Mouse (Mus musculus): ENCODE results near the gene Pde4d.

Gene Pde4d

GRCm38 (mm10) chr13:109209413-109209812 lies 759.7 kb downstream of the Pde4d start:
- peak; percentile 44 to 51 for DNase-seq

GRCm38 (mm10) chr13:109210403-109210802 lies 760.7 kb downstream of the Pde4d start:
- peak; percentile 53 to 70 for DNase-seq

GRCm38 (mm10) chr13:109211471-109211870 lies 761.7 kb downstream of the Pde4d start:
- DNase-seq = peak in 1 of 2 experiments; percentile 59

GRCm38 (mm10) chr13:109211941-109212487 lies 762.3 kb downstream of the Pde4d start:
- DNase-seq = no peak

GRCm38 (mm10) chr13:109212788-109213473 lies 763.2 kb downstream of the Pde4d start:
- DNase-seq = no peak

- DNase-seq = no peak
Observed at GRCm38 (mm10) chr13:109219019-109219725, 769.4 kb downstream of the Pde4d start.

GRCm38 (mm10) chr13:109228967-109229617 lies 779.3 kb downstream of the Pde4d start:
- peak in 1 of 2 experiments; percentile 44 for DNase-seq

- DNase-seq = peak; percentile 24 to 39
Observed at GRCm38 (mm10) chr13:109229618-109230334, 780.0 kb downstream of the Pde4d start.

GRCm38 (mm10) chr13:109230335-109230987 lies 780.7 kb downstream of the Pde4d start:
- DNase-seq = peak; percentile 26 to 37

- DNase-seq = peak in 1 of 2 experiments; percentile 36
Observed at GRCm38 (mm10) chr13:109231848-109232460, 782.2 kb downstream of the Pde4d start.

- DNase-seq = no peak
Observed at GRCm38 (mm10) chr13:109232531-109232930, 782.8 kb downstream of the Pde4d start.

GRCm38 (mm10) chr13:109233911-109234613 lies 784.3 kb downstream of the Pde4d start:
- no peak for DNase-seq

GRCm38 (mm10) chr13:109236047-109236446 lies 786.3 kb downstream of the Pde4d start:
- no peak for DNase-seq

GRCm38 (mm10) chr13:109238670-109239069 lies 788.9 kb downstream of the Pde4d start:
- no peak for DNase-seq

- DNase-seq = peak; percentile 45 to 63
Observed at GRCm38 (mm10) chr13:109239296-109239695, 789.5 kb downstream of the Pde4d start.

GRCm38 (mm10) chr13:109242456-109243050 lies 792.8 kb downstream of the Pde4d start:
- peak; percentile 66 to 80 for DNase-seq

GRCm38 (mm10) chr13:109243160-109243559 lies 793.4 kb downstream of the Pde4d start:
- DNase-seq = peak; percentile 60 to 77

- DNase-seq = no peak
Observed at GRCm38 (mm10) chr13:109247061-109247460, 797.3 kb downstream of the Pde4d start.

- DNase-seq = no peak
Observed at GRCm38 (mm10) chr13:109249315-109249714, 799.6 kb downstream of the Pde4d start.

GRCm38 (mm10) chr13:109255634-109256033 lies 805.9 kb downstream of the Pde4d start:
- no peak for DNase-seq

Data from lung, adult 18-20 months (tissue).